Mouse (Mus musculus): Measurements from ENCODE around the gene Kalrn.

DNA sequence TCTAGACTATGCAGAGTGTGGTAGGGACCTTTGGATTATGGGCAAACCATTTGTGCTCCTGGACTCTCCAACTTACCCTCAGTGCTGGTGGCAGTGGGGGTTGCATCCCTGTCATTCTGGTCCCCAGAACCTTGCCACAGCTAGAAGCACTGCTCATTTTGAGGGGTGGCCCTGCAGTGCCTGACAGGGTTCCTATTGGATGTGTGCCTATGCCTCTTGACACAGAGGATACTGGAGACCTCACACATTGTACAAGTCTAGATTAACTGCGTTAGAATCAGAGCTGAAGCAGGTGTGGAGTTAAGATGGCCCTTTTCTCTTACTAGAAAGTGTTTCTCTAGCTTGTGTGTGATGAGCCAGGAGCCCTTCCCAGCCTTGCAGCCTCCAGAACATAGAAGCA is 265.0 kb downstream of the Kalrn start:
- TF ChIP-seq CTCF (IDR thresholded peaks at IDR 0.05; ENCODE audit: extremely low read depth, insufficient read length, insufficient replicate concordance, low read depth, low read length) (no peak), POLR2A (IDR thresholded peaks at IDR 0.05; ENCODE audit: low read depth, low read length) (no peak)
